Mouse (Mus musculus): Measurements from ENCODE around the gene Spats2.
"Not testable (repeated sequence)": the region's sequence is repeated elsewhere in the genome, so short reads cannot be mapped to it uniquely, and the experiment has no call there.

The Spats2 gene

DNA sequence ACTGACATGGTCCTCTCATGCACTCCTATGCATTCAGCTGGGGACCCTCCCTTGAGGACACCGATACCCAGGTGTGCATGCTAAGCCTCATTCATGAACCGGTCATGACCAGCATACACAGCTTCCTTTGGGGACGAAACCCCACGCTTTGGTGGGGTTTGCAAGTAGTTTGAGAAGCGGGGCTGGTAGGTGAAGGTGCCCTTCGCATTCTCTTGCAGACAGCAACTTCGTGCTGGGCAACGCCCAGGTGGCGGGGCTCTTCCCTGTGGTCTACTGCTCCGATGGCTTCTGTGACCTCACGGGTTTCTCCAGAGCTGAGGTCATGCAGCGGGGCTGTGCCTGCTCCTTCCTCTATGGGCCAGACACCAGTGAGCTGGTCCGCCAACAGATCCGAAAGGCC, 100.4 kb downstream of the Spats2 start:
- no peak for DNase-seq

DNA sequence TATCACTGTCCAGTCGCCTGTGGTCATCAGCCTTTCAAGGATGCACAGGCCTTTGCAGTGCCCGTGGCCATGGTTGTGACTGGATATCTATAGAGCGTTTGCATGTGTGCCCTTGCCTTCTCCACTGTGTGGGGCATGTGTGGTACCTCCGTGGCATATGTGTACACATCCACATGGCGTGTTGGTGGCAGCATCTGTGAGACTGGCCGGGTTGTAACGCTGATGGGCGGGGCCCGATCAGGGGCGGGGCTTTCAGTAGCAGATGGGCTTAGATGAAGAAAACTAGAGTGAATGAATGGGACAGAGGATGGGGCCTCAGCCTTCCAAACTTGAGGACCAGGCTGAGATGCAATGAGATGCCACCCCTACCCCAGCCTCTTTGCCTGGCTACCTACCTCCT, 106.3 kb downstream of the Spats2 start:
- DNase-seq = no peak

DNA sequence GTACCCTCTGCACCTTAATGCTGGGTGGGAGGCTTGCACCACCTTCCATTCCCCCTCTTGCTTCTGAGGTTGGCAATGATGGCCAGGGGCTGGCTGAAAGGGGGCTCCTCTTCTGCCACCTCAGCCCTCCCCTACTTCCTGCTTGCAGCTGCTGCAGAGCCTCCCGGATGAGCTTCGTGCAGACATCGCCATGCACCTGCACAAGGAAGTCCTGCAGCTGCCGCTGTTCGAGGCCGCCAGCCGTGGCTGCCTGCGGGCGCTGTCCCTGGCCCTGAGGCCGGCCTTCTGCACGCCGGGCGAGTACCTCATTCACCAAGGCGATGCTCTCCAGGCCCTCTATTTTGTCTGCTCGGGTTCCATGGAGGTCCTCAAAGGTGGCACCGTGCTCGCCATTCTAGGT, 108.0 kb downstream of the Spats2 start:
- DNase-seq = no peak

DNA sequence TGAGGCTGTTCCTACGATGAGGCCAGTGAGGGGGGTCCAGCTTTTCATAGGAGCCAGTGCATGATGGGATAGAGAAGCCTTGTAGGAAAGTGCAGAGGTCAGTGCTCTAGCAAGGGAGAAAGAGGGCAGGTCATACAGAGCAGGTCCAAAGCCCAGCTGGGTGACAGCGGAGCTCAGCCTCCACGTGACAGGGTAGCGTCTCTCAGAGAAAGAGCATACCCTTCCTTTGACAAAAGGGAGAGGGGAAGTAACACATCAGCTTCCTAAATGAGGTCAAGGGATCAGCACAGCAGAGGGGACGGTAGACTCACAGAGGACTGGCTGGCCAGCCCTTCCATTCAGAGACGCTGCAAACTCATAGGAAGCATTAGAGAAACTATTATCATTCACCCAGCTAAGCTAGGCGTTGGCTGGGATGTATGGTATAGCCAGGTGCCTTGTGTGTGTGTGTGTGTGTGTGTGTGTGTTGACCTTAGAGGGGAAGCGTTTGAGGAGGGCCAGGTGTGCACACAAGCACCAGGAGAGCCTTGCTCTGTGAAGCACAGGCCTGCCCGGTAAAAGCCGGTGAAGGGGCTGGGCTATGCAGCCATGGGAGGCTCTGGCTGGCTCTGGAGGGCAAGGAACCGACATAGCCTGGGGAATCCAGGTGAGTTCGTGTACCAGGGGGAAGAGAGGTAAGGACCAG, 108.8 kb downstream of the Spats2 start:
- no peak for DNase-seq

DNA sequence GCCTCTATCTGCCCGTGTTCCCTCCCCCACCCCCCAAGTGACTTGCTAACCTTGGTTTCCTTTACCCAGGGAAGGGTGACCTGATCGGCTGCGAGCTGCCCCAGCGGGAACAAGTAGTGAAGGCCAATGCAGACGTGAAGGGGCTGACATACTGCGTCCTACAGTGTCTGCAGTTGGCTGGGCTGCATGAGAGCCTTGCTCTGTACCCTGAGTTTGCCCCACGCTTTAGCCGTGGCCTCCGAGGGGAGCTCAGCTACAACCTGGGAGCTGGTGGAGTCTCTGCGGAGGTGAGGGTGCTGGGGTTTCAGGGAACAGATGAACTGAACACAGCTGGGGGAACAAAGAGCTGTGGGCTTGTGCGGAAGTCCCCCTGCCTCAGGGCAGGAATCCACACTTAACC, 112.3 kb downstream of the Spats2 start:
- no peak for DNase-seq

DNA sequence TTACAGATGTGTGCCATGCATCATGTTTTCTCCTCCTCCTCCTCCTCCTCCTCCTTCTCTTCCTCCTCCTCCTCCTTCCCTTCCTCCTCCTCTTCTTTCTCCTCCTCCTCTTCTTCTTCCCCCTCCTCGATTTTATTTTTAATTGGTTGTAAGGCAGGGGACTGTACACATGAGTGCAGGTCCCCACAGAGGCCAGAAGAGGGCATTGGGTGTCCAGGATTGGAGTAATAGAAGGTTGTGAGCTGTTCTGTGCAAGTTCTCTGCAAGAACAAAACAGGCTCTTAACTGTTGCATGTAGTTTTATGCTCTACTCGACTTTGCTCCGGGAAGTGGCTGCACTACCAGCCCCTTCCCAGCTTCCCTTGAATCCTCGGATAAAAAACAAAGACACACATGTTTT, 114.4 kb downstream of the Spats2 start:
- no peak for DNase-seq

DNA sequence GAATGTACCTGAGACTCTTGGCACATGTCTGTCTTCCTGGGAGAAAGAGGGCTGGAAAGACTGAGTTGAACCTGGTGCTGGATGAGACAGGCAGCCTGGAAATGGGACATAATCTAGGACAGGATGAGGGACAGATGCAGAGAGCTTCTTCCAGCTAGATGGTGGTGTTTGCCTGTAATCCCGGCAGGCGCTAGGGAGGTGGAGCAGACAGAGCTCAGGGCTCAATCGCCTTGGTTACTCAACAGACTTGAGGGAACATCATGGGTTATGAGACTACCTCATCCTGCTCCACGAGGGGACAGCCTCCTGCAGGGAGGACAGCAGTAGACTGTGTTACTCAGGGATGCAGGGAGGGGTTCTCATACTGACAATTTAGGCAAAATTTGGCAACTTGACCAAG, 115.5 kb downstream of the Spats2 start:
- no peak for DNase-seq

DNA sequence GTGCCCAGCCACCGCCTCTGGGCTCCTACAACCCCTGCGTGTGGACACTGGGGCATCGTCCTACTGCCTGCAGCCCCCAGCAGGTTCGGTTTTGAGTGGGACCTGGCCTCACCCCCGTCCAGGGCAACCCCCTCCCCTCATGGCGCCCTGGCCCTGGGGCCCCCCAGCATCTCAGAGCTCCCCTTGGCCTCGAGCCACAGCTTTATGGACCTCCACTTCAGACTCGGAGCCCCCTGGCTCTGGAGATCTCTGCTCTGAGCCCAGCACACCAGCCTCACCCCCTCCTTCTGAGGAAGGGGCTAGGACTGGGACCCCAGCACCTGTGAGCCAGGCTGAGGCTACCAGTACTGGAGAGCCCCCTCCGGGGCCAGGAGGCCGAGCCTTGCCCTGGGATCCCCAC, 116.3 kb downstream of the Spats2 start:
- no peak for DNase-seq

DNA sequence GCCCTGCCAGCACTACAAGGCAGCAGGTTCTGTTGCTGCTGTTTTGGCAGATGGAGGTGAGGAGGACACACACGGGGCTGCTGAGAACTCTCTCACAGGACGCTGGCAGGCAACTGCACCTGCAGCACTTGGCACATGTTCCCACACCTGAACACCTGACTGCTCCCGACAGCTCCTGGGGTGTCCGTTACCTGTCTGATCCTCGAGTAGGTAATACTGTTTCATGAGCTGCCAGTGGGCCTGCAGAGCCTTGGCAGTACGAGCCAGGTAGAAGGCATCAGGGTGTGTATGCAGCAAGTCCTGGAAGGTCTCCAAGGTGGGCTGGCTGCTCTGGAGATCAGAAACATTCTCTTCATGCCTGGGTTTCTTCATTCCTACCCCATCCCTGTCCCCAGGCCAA, 121.0 kb downstream of the Spats2 start:
- DNase-seq = peak; percentile 75

DNA sequence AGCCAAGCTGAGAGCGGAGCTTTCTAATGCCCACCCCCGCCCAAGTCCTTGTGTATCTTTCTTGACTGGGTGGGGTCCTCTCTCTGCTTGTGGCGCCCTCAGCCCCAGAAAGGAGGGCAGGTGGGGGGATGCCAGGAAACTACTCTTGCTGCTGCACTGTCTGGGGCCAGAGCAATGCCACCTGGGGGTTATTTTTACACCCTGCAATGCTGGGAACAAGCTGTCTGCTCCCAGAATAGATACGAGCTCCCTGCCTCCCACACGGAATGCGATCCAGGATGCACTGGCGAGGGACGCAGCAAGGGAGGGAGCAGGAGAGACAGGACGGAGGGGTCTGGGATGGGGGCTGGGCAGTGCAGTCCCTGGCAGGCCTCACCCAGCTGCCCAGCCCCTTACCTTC, 123.3 kb downstream of the Spats2 start:
- peak; percentile 57 for DNase-seq

DNA sequence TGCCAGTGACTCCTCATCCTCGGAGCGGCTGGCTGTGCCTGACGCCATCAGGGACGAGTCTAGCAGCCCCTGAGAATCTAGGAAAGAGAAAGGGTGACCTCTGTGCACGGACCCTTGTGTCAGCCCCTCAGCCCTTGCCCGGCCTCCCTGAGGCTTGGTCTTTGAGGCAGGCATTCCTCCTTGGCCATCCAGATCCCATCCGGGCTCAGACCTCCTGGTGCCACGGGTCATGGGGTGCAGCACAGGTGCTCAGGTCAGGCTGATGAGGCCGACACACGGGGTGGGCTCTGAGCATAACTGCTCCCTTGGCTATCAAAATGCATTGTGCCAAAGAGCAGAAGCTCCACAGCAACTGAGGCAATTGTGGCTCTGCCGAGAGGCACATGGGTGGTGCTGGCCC, 124.2 kb downstream of the Spats2 start:
- DNase-seq = peak; percentile 49

DNA sequence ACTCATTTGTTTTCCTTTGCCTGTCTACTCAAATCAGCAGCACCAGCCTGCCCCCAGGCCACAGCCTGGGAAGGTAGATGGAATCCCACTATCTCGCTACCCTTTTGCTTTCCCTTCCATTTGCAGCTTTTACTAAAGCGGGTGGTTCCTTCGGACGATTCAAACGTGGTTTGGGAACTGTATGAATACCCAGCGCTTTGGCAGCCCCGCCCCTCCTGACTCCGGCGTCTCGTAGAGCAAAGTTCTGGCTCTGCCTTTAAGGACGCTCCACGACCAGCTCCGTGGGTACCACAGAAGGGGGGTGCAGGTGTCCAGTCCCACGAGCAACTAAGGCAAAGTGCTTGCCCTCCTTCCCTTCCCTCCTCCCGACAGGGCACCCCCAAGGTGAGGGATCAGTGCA, 125.4 kb downstream of the Spats2 start:
- peak; percentile 62 for DNase-seq

DNA sequence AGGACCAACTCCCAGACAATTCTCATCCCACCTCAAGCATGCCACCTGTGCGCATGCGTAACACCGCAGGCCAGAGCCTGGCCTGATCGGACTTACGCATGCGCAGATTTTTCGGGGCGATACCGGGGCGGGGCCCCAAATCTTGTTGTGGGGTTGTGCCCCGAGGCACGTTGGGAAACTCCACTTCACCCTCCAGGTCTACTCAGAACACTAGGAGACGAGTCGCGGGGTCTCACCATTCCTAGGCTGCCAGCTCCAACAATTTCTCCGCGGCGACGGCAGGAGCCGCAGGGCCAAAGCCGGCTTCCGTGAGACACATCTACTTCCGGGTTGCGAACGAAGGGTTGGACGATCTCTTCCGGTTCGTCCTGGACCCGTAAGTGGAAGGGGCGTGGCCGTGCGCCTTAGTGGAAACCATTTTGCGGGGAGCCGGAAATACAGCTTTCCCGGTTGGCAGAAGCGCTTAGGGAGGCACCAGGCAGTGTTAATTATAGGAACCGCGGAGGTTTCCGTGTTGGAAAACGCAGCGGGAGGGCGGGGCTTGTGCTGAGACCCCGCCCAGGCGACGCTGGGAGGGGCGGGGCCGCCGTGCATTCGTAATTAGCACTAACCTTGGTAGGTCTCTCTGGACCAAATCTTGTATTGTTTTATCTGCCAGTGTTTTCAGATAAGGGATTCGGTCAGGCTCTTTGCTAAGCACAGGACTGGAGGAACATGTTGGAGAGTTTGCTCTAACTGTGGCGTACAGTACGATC, 126.1 kb downstream of the Spats2 start, which contains the start of gene Mcrs1:
Mcrs1 (minus strand) TSS at position 336 of the 755 bp plus-strand sequence.
- DNase-seq = peak; percentile 99

DNA sequence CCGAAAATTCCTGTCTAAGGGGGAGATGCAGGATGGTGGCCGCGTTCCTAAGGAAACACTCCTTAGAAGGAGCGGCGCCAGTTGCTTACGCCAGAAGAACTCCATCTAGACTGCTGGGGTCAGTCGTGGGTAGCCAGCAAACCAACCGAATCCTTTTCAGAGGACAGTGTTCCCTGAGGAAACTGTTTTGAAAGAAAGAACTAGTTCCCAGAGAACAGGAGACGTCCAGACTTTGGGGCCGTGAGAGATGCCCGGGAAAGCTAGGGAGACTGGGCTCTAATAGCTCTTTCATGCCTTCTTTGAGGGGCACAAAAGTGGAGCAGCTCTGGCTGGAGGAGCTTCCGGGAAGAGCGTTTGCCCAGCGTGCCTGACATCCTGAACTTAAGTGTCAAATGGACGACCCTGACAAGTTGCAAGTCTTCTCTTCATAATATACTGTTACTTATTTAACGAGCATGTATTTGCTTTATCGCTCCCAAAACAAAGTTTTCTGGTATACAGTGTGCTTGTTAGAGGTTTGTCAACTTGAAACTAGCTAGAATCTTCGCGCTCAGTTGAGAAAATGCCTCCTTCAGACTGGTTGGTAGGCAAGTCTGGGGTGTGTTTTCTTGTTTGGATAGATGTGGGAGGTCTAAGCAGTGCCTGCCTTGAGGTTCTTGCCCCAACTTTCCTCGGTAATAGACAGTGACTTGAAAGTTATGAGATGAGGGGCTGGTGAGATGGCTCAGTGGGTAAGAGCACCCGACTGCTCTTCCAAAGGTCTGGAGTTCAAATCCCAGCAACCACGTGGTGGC, 126.9 kb downstream of the Spats2 start:
- no peak for DNase-seq

DNA sequence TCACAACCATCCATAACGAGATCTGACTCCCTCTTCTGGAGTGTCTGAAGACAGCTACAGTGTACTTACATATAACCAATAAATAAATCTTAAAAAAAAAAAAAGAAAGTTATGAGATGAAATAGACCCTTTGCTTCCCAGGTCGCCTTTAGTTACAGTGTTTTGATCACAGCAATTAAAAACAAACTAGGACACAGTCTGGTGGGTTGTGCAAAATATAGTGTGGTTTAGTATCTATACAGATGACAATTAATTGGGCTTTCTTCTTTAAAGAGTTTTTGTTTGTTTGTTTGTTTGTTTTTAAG, 127.4 kb downstream of the Spats2 start:
- DNase-seq = not testable (repeated sequence)

DNA sequence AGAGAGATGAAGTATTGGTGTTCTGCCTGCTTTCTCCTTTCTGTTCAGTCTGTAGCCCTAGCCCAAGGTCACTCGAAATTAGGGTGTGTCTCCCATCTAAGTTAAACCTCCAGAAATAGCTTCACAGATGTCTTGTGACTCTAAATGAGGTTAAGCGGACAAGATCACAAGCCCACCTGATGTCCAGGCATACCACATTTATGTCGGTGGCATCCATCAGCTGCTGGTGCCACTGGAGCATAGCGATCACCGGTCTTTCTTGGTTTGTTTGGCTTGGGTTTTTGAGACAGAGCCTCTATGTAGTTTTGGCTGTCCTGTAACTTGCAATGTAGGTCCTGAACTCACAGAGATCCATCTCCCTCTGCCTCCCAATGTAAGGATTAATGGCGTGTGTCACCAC, 128.1 kb downstream of the Spats2 start:
- DNase-seq = no peak

DNA sequence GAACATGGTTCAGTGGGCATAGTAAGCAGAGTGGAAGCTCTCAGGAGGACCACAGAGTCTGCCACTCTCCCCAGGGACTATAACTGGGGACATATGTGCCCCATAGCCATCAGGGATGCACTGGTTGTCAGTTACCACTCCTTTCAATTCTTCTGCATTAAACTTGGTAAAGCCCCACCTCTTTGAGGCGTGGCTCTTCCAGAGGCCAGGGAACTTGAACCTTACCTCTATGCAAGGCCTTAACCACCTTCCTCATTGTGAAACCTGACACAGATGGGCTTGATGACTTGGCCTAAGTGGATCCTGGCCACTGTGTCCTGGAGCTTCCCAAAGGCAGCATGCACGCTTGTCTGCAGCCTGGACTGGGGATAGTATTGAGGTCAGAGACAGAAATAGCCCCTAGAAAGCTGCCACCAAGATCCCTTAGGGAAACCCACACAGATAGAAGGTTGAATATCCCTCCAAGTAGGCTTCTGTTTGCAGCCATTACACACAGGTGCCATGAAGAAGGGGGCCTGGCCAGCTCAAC, 128.8 kb downstream of the Spats2 start:
- no peak for DNase-seq

DNA sequence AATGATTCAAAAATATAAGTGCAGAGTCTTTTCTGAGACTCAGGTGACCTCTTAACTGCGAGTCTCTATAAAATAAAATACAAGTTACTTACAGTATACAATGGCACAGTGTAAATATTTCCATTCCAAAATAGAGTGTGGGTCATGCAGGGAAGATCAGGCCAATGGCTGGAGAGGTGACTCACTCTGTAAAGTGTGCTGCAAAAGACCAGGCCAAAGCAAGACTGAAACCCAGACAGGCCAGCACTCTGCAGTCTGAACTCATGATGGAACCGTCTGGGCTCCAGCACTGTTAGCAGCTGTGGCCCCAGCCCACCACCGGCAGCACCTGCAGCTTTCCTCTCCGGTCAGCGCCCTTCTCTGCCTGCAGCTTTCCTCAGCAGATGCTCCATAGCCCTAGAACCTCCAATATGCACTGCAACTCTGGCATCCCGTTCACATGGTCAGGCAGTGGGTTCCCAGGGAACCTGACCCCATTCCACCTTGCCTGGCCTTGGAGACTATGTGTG, 129.6 kb downstream of the Spats2 start:
- DNase-seq = no peak

DNA sequence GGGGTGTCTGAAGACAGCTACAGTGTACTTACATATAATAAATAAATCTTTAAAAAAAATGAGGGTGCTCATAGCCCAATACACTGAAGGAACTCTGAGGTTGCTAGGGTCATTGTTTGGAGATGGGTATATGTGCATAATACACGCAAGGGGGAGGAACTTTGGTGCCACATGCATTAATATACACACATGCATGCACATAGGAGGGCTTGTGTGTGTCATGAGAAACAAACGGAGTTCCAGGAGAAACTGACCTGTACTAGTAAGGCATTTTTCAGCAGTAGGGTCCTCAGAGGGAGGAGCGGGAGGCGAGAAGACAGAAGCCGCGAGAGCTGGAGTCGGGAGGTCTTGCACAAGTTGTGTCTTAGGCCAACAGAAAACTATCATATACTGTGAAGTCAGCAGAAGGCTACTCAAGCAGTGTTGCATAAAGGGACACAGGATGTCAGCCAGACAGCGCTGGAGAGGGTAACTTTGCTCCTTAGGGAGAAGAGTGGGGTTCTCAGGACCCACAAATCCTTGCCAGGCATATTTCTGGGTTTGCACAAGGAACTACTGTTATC, 133.5 kb downstream of the Spats2 start:
- no peak for DNase-seq

DNA sequence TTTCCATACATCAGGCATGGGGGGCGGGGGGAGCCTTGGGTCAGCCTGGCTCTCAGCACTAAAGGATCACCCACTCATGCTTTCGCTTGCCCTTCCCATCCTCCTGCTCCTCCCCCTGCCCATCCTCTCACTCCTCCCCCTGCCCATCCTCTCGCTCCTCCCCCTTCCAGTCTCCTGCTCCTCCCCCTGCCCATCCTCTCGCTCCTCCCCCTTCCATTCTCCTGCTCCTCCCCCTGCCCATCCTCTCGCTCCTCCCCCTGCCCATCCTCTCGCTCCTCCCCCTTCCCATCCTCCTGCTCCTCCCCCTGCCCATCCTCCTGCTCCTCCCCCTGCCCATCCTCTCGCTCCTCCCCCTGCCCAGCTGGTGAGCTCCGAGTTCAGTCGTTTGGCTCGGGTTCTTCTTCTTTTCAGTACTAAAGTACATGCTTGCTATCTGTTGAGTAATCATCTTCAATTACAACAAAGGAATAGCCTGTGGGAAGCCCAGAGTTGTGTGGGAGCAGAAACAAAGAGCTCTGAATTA, 134.1 kb downstream of the Spats2 start:
- no peak for DNase-seq

DNA sequence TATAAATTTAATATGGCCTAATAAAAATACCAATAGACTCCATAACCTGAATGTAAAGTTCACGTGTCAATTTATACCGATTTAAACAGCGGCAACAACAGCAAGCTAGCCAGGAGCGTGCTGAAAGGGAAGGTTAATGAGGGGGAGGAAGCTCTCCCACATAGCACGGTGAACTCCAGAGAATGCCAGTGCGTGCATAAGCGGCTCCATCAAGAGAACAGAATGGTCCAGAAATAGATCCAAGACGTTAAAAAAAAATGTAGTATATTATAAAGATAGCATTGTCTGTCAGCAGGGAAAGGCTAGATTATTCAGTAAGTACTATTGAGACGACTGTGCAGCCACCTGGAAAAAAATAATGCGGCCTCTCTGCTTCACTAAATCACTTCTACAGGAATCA, 137.0 kb downstream of the Spats2 start:
- DNase-seq = no peak

Data from cerebellum, adult 9-11 months (tissue).